Mouse (Mus musculus) kidney, adult 2 months (tissue): ENCODE measurements around the gene Ggact.

Experiments
- CTCF ChIP-seq: fragments of 200-500 bp; conservative IDR thresholded peaks from 2 replicates; pipeline ENCODE4 v1.5.1; 2011; ENCODE audit warnings: low read depth, mild to moderate bottlenecking, control low read depth, low read length, moderate library complexity, mixed read lengths; ENCODE audit not compliant: insufficient read depth, insufficient read length
- POLR2A ChIP-seq: fragments of 200-500 bp; IDR thresholded peaks from one replicate; pipeline ENCODE4 v1.6.1; 2011; ENCODE audit warnings: low read depth, low read length, control low read depth

DNA sequence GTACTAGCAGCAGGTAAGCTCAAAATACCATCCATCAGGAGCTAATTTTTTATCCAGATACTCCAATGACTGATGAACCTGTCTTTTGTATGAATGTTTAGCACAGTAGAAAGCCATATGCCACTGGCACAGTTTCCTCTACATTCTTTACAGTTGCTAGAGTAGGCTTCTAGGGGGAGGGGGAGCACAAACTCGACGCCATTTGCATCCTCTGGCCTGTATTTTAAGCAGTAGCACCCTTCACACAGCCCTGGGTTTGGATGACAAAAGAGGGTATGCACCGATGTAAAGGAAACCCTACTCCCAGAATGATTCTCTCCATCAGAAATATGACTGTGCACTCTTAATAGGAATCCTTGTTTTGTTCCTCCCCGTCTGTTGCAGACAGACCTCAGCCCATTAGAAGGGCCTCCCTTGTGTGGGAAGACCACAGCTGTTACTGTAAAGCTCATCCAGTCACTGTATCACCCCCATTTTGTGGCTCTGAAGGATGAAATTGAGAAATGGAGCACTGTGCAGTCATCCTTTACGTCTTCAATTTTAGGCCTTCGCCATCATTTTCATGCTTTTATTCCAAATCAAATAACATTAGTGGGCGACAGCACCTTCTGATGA, 30.7 kb downstream of the Ggact start:
- TF ChIP-seq CTCF (no peak), POLR2A (no peak)
